Comparison of ENCODE assay signal across 10 mouse cellular contexts in genomic region chr17:83939344-83939743, GRCm38 (mm10).
A peak's percentile ranks its signal among the peaks of the same experiment; 100 is the strongest.
DNase-seq lines count a peak whose midpoint lies in the region; ATAC-seq and TF ChIP-seq lines count a peak whose summit lies in the region.
"Had no signal": no experiment of that assay in that cellular context is flagged by ENCODE, and none has a peak within 500 bp of the region (broad histone marks: within the 10 kb centered on the region; RNA-seq: fewer than 3 reads in every experiment).

No protein-coding gene starts in this region.

- ATAC-seq in midbrain, embryonic 13.5 days, result no peak
- no peak for ATAC-seq in midbrain, embryonic 11.5 days (ENCODE audit: low FRiP score)
- no peak for ATAC-seq in hindbrain, embryonic 15.5 days (ENCODE audit: low FRiP score, low read depth)
- ATAC-seq in stomach, postnatal 0 days (ENCODE audit: low FRiP score, low TSS enrichment), result no peak

- no peak for TF ChIP-seq CTCF in stomach, postnatal 0 days (IDR thresholded peaks at IDR 0.05; ENCODE audit: low read depth)

- H3K27me3 ChIP-seq in midbrain, embryonic 13.5 days, result no peaks in the 10 kb centered on the region
- H3K27me3 ChIP-seq in midbrain, embryonic 11.5 days (ENCODE audit: control insufficient read depth, insufficient read depth, low read length), result no peaks in the 10 kb centered on the region
- no peaks in the 10 kb centered on the region for H3K27me3 ChIP-seq in hindbrain, embryonic 15.5 days
- H3K27me3 ChIP-seq in stomach, postnatal 0 days (ENCODE audit: control insufficient read depth, insufficient read depth, low read length), result no peaks in the 10 kb centered on the region

- peak; percentile 14 for DNase-seq in heart, postnatal 4 days
- DNase-seq in heart, postnatal 14 days, result no peak
- DNase-seq in midbrain, embryonic 11.5 days (ENCODE audit: low spot score, missing footprints), result no peak
- DNase-seq in stomach, postnatal 0 days (ENCODE audit: low spot score), result no peak
- DNase-seq in layer of hippocampus, adult 18-20 months (ENCODE audit: low spot score in 2 of 2), result no peak
- no peak for DNase-seq in testis, postnatal 10 days (ENCODE audit: low spot score)
- DNase-seq: adrenal gland, adult 8-10 months; lung, postnatal 14 days had no signal

- H3K27ac ChIP-seq in midbrain, embryonic 13.5 days, result peak overlapping the region; percentile 14; the same call in 1 of the 2 replicates
- H3K27ac ChIP-seq in midbrain, embryonic 11.5 days (ENCODE audit: low read depth, low read length), result no peak overlapping the region; the same call in 1 of the 2 replicates
- peak overlapping the region; percentile 46 for H3K27ac ChIP-seq in hindbrain, embryonic 15.5 days (replicated peaks)
- 0 out of 2 replicates have a peak overlapping the region, but pooled peaks have one; percentile 8 for H3K27ac ChIP-seq in stomach, postnatal 0 days (replicated peaks)

- no peaks in the 10 kb centered on the region for H3K9me3 ChIP-seq in midbrain, embryonic 13.5 days
- no peaks in the 10 kb centered on the region for H3K9me3 ChIP-seq in midbrain, embryonic 11.5 days (ENCODE audit: control insufficient read depth, low read length)
- H3K9me3 ChIP-seq in hindbrain, embryonic 15.5 days, result no peaks in the 10 kb centered on the region
- no peaks in the 10 kb centered on the region for H3K9me3 ChIP-seq in stomach, postnatal 0 days (ENCODE audit: control insufficient read depth, low read length)

- peaks cover 22% of the 10 kb centered on the region for H3K4me1 ChIP-seq in midbrain, embryonic 13.5 days (replicated peaks)
- peaks cover 15% of the 10 kb centered on the region for H3K4me1 ChIP-seq in midbrain, embryonic 11.5 days (ENCODE audit: control insufficient read depth, insufficient read depth, low read length)
- peaks cover 26% of the 10 kb centered on the region for H3K4me1 ChIP-seq in hindbrain, embryonic 15.5 days (replicated peaks)
- H3K4me1 ChIP-seq in stomach, postnatal 0 days (replicated peaks; ENCODE audit: control insufficient read depth, insufficient read depth), result peaks cover 2% of the 10 kb centered on the region; the same call in 1 of the 2 replicates

- H3K36me3 ChIP-seq in midbrain, embryonic 13.5 days, result no peaks in the 10 kb centered on the region
- no peaks in the 10 kb centered on the region for H3K36me3 ChIP-seq in midbrain, embryonic 11.5 days (ENCODE audit: control insufficient read depth, insufficient read depth, low read length)
- no peaks in the 10 kb centered on the region for H3K36me3 ChIP-seq in hindbrain, embryonic 15.5 days
- no peaks in the 10 kb centered on the region for H3K36me3 ChIP-seq in stomach, postnatal 0 days (ENCODE audit: control insufficient read depth, insufficient read depth, low read length)

- no peak overlapping the region for H3K4me2 ChIP-seq in midbrain, embryonic 13.5 days (replicated peaks)
- H3K4me2 ChIP-seq in midbrain, embryonic 11.5 days, result no peak overlapping the region
- no peak overlapping the region for H3K4me2 ChIP-seq in hindbrain, embryonic 15.5 days
- H3K4me2 ChIP-seq in stomach, postnatal 0 days (replicated peaks; ENCODE audit: low read depth), result no peak overlapping the region

- H3K9ac ChIP-seq in midbrain, embryonic 13.5 days (replicated peaks), result no peak overlapping the region
- no peak overlapping the region for H3K9ac ChIP-seq in midbrain, embryonic 11.5 days (ENCODE audit: low read length)
- no peak overlapping the region for H3K9ac ChIP-seq in hindbrain, embryonic 15.5 days
- no peak overlapping the region for H3K9ac ChIP-seq in stomach, postnatal 0 days (ENCODE audit: low read length)

- no peak overlapping the region for H3K4me3 ChIP-seq in midbrain, embryonic 13.5 days (replicated peaks)
- H3K4me3 ChIP-seq in midbrain, embryonic 11.5 days (ENCODE audit: low read depth, low read length), result no peak overlapping the region
- no peak overlapping the region for H3K4me3 ChIP-seq in hindbrain, embryonic 15.5 days
- no peak overlapping the region for H3K4me3 ChIP-seq in stomach, postnatal 0 days (ENCODE audit: low read depth, low read length)

- WGBS in midbrain, embryonic 13.5 days, result 83% methylated on average over 10 of the region's 10 CpGs
- WGBS in midbrain, embryonic 11.5 days, result 85% methylated on average over 10 of the region's 10 CpGs
- WGBS in hindbrain, embryonic 15.5 days, result 76% methylated on average over 10 of the region's 10 CpGs
- WGBS in stomach, postnatal 0 days, result 81% methylated on average over 10 of the region's 10 CpGs

- intact Hi-C loops in heart, postnatal 14 days (cut with DNase I), result no loop called here

- TF ChIP-seq EP300 in stomach, postnatal 0 days (optimal IDR thresholded peaks at IDR 0.05), result no peak
